Mouse (Mus musculus) G1E (cell line): ENCODE results near the gene Igf2bp2.

ENCODE experiments used
- CTCF ChIP-seq: IDR thresholded peaks from 2 replicates; pipeline ENCODE4 v1.5.1; 2012; ENCODE audit warnings: low read depth, low read length, inconsistent platforms, mixed read lengths
- GATA1 ChIP-seq: IDR thresholded peaks from 2 replicates; pipeline ENCODE4 v1.6.1; 2012; ENCODE audit warnings: borderline replicate concordance, low read length, inconsistent platforms, mixed read lengths
- GATA2 ChIP-seq: IDR thresholded peaks from 2 replicates; pipeline ENCODE4 v1.6.1; 2012; ENCODE audit warnings: low read depth, low read length, inconsistent platforms, borderline replicate concordance
- POLR2AphosphoS5 ChIP-seq: IDR thresholded peaks from 2 replicates; pipeline ENCODE4 v1.6.1; 2012; ENCODE audit warnings: low read depth, low read length, inconsistent platforms; ENCODE audit not compliant: insufficient replicate concordance
- TAL1 ChIP-seq: conservative IDR thresholded peaks from 2 replicates; pipeline ENCODE4 v1.6.1; 2012; ENCODE audit warnings: low read depth, low read length, inconsistent platforms, mixed read lengths

DNA sequence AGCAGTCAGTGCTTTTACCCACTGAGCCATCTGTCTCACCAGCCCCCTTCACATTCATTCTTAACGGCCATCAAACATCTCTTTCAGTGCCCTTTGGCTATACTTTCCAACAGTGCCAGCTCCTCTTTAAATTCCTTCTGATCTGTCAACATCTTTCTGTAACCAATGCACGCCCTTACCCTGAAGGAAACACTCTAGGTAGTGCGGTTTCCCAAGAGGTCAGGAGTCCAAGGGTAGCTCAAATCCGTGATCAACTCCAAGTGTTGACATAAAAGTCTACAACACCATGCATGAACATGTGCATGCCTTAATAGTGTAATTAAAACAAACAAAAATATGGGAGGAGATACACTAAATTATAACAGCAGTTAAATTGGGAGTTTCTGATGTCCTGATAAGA is 53.9 kb downstream of the Igf2bp2 start:
- TF ChIP-seq CTCF (no peak), GATA1 (no peak), GATA2 (no peak), TAL1 (no peak), POLR2AphosphoS5 (no peak)
